9 mouse cellular contexts compared by ENCODE assay signal in the genomic region with DNA sequence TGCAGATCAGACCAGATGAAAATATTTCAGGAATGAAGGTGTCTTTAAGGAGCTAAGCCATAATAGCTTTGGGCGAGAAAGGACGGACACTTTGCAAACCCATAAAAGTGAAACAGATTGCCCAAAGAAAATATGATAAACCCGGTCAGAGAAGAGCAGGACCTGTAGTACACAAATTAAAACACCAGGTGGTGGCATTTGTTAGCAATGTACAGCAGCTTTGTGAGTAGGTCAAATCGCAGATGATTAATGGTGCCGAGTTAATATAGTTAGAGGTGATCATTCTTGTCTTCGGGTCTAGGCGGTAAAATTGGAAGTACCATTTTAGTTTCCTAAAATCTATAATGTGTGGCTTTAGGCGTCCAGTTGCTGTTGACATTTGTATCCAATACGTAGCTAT. TPM values are rescaled to one million over a fixed set of nuclear protein-coding genes. Genes with fewer than 3 reads are reported as not detected.
DNase-seq lines count a peak whose midpoint lies in the region; ATAC-seq lines count a peak whose summit lies in the region.
"Had no signal": no experiment of that assay in that cellular context is flagged by ENCODE, and none has a peak within 500 bp of the region (broad histone marks: within the 10 kb centered on the region; RNA-seq: fewer than 3 reads in every experiment).

No protein-coding gene starts in this region.

- peak; percentile 86 for DNase-seq in heart, adult 11 months
- DNase-seq in testis, postnatal 10 days (ENCODE audit: low spot score) = peak; percentile 65
- DNase-seq in testis, postnatal 14 days (ENCODE audit: low spot score) = no peak
- DNase-seq in cerebellum, adult 8-10 months = peak; percentile 55
- DNase-seq in heart, postnatal 4 days = peak; percentile 69
- no peak for DNase-seq in forebrain, embryonic 10.5 days (ENCODE audit: extremely low spot score, low spot score)

- no peak for ATAC-seq in heart, embryonic 12.5 days (ENCODE audit: insufficient number of reproducible peaks, low FRiP score)
- ATAC-seq in megakaryocyte, adult 5-6 weeks (ENCODE audit: poor library complexity, severe bottlenecking) = peak; percentile 34; the same call in 1 of the 2 replicates

- H3K36me3 ChIP-seq in heart, embryonic 12.5 days = peaks cover 13% of the 10 kb centered on the region
- peaks cover 11% of the 10 kb centered on the region for H3K36me3 ChIP-seq in forebrain, embryonic 10.5 days (replicated peaks)
- H3K36me3 ChIP-seq: liver, embryonic 15.5 days had no signal

- peaks cover 18% of the 10 kb centered on the region for H3K4me1 ChIP-seq in heart, embryonic 12.5 days (replicated peaks)
- peaks cover 25% of the 10 kb centered on the region for H3K4me1 ChIP-seq in forebrain, embryonic 10.5 days

- WGBS in heart, embryonic 12.5 days = 46% methylated on average over 9 of the region's 9 CpGs
- 61% methylated on average over 9 of the region's 9 CpGs for WGBS in forebrain, embryonic 10.5 days

- no peaks in the 10 kb centered on the region for H3K9me3 ChIP-seq in heart, embryonic 12.5 days (replicated peaks)
- no peaks in the 10 kb centered on the region for H3K9me3 ChIP-seq in forebrain, embryonic 10.5 days
- H3K9me3 ChIP-seq: liver, embryonic 15.5 days had no signal

- no peak overlapping the region for H3K4me2 ChIP-seq in heart, embryonic 12.5 days
- H3K4me2 ChIP-seq: liver, embryonic 15.5 days had no signal

- no peak overlapping the region for H3K27ac ChIP-seq in heart, embryonic 12.5 days (ENCODE audit: poor library complexity, severe bottlenecking)
- H3K27ac ChIP-seq in forebrain, embryonic 10.5 days = no peak overlapping the region
- H3K27ac ChIP-seq: liver, embryonic 15.5 days had no signal

- H3K4me3 ChIP-seq in heart, embryonic 12.5 days = no peak overlapping the region
- no peak overlapping the region for H3K4me3 ChIP-seq in forebrain, embryonic 10.5 days
- H3K4me3 ChIP-seq: liver, embryonic 15.5 days had no signal

- no peaks in the 10 kb centered on the region for H3K27me3 ChIP-seq in heart, embryonic 12.5 days (replicated peaks)
- no peaks in the 10 kb centered on the region for H3K27me3 ChIP-seq in forebrain, embryonic 10.5 days (ENCODE audit: poor library complexity, severe bottlenecking)
- H3K27me3 ChIP-seq: liver, embryonic 15.5 days had no signal

- H3K9ac ChIP-seq in heart, embryonic 12.5 days = no peak overlapping the region
- H3K9ac ChIP-seq: liver, embryonic 15.5 days had no signal

RNA-seq across cellular contexts. Expression of a gene that starts 1.9 kb away (rescaled TPM):
- 3.3 and 3.8 TPM in 2 replicates for polyA plus RNA-seq in heart, embryonic 12.5 days (2016; fragmentation: Nextera tagmentation; extraction: Ambion mirVana)
- total RNA-seq in heart, postnatal 4 days (2021) = 10 to 100 TPM; 12.6 to 13.6 TPM
- total RNA-seq in megakaryocyte, adult 5-6 weeks (2015) = 2.1 and 3.3 TPM in 2 replicates
- total RNA-seq in megakaryocyte, adult 5-6 weeks (2017) = 2.6 and 2.8 TPM in 2 replicates
- polyA plus RNA-seq in forebrain, embryonic 10.5 days (2016; fragmentation: Nextera tagmentation; extraction: Ambion mirVana) = 3.5 and 3.7 TPM in 2 replicates

RNA-seq across cellular contexts. Expression of a gene that starts 56.7 kb away (rescaled TPM):
- polyA plus RNA-seq in heart, embryonic 12.5 days (2016; fragmentation: Nextera tagmentation; extraction: Ambion mirVana) = 13.1 and 13.3 TPM in 2 replicates
- total RNA-seq in heart, postnatal 4 days (2021) = 10 to 100 TPM; 12.2 to 13.6 TPM
- 4.5 and 8.0 TPM in 2 replicates for total RNA-seq in megakaryocyte, adult 5-6 weeks (2015)
- total RNA-seq in megakaryocyte, adult 5-6 weeks (2017) = 2.3 and 5.4 TPM in 2 replicates
- 22.3 and 24.9 TPM in 2 replicates for polyA plus RNA-seq in forebrain, embryonic 10.5 days (2016; fragmentation: Nextera tagmentation; extraction: Ambion mirVana)

RNA-seq across cellular contexts. Expression of a gene that starts 56.7 kb away (rescaled TPM):
- polyA plus RNA-seq in heart, embryonic 12.5 days (2016; fragmentation: Nextera tagmentation; extraction: Ambion mirVana) = 2.3 and 3.2 TPM in 2 replicates
- 1 to 10 TPM in 1 of 2 experiments, under 1 TPM in 1; 0.43 to 1.6 TPM for total RNA-seq in heart, postnatal 4 days (2021)
- total RNA-seq in megakaryocyte, adult 5-6 weeks (2015) = 0.80 and 1.7 TPM in 2 replicates
- 0.15 and 0.37 TPM in 2 replicates for total RNA-seq in megakaryocyte, adult 5-6 weeks (2017)
- 4.2 and 5.9 TPM in 2 replicates for polyA plus RNA-seq in forebrain, embryonic 10.5 days (2016; fragmentation: Nextera tagmentation; extraction: Ambion mirVana)

Comparison
In these comparisons a context has a peak if more than half of its experiments do, and no peak if none do; other contexts are left out.
1. DNase-seq: peak in heart, adult 11 months (single experiment), testis, postnatal 10 days (single experiment), cerebellum, adult 8-10 months (single experiment) and heart, postnatal 4 days (single experiment); none in testis, postnatal 14 days (single experiment) and forebrain, embryonic 10.5 days (single experiment).